Mouse (Mus musculus): ENCODE measurements around the gene Stoml1. TPM values are rescaled to one million over a fixed set of nuclear protein-coding genes. Genes with fewer than 3 reads are reported as not detected.

Gene Stoml1
- polyA plus RNA-seq, 1 experiment from 2014 or later = 31.2 TPM

GRCm38 (mm10) chr9:58297961-58298477, 45.1 kb downstream of the Stoml1 start:
- peaks cover 7% of the 10 kb centered on the region; the same call in 1 of the 2 replicates for H3K4me1 ChIP-seq (replicated peaks; ENCODE audit: control insufficient read depth, insufficient read depth, low read length)
- H3K4me3 ChIP-seq (ENCODE audit: low read depth, low read length) = no peak overlapping the region
- ATAC-seq (ENCODE audit: low FRiP score) (no peak), DNase-seq (ENCODE audit: low spot score) (no peak)
- H3K27ac ChIP-seq (ENCODE audit: low read depth, low read length) = no peak overlapping the region
- H3K27me3 ChIP-seq (ENCODE audit: control insufficient read depth, insufficient read depth, low read length) = no peaks in the 10 kb centered on the region
- no peaks in the 10 kb centered on the region for H3K36me3 ChIP-seq (ENCODE audit: control insufficient read depth, insufficient read depth, low read length)
- no peaks in the 10 kb centered on the region for H3K9me3 ChIP-seq (ENCODE audit: control insufficient read depth, low read length)
- H3K9ac ChIP-seq (ENCODE audit: low read depth, low read length) = no peak overlapping the region
- 84% methylated on average over 3 of the region's 4 CpGs for WGBS
- no peak overlapping the region for H3K4me2 ChIP-seq (replicated peaks; ENCODE audit: low read depth, low read length)

GRCm38 (mm10) chr9:58299356-58299799, 46.4 kb downstream of the Stoml1 start:
- Histone ChIP-seq H3K4me1 (replicated peaks; ENCODE audit: control insufficient read depth, insufficient read depth, low read length) (peaks cover 7% of the 10 kb centered on the region; the same call in 1 of the 2 replicates), H3K36me3 (ENCODE audit: control insufficient read depth, insufficient read depth, low read length) (no peaks in the 10 kb centered on the region), H3K9ac (ENCODE audit: low read depth, low read length) (no peak overlapping the region), H3K4me3 (ENCODE audit: low read depth, low read length) (no peak overlapping the region), H3K27ac (ENCODE audit: low read depth, low read length) (no peak overlapping the region), H3K9me3 (ENCODE audit: control insufficient read depth, low read length) (no peaks in the 10 kb centered on the region), H3K27me3 (ENCODE audit: control insufficient read depth, insufficient read depth, low read length) (no peaks in the 10 kb centered on the region), H3K4me2 (replicated peaks; ENCODE audit: low read depth, low read length) (no peak overlapping the region)
- WGBS = 73% methylated on average over 2 of the region's 2 CpGs
- ATAC-seq (ENCODE audit: low FRiP score) = no peak
- DNase-seq (ENCODE audit: low spot score) = no peak

GRCm38 (mm10) chr9:58303115-58303514, 50.2 kb downstream of the Stoml1 start:
- ATAC-seq (ENCODE audit: low FRiP score) (no peak), DNase-seq (ENCODE audit: low spot score) (no peak)
- Histone ChIP-seq H3K27me3 (ENCODE audit: control insufficient read depth, insufficient read depth, low read length) (no peaks in the 10 kb centered on the region), H3K9ac (ENCODE audit: low read depth, low read length) (no peak overlapping the region), H3K27ac (ENCODE audit: low read depth, low read length) (no peak overlapping the region), H3K4me3 (ENCODE audit: low read depth, low read length) (no peak overlapping the region), H3K36me3 (ENCODE audit: control insufficient read depth, insufficient read depth, low read length) (no peaks in the 10 kb centered on the region), H3K4me1 (replicated peaks; ENCODE audit: control insufficient read depth, insufficient read depth, low read length) (no peaks in the 10 kb centered on the region), H3K9me3 (ENCODE audit: control insufficient read depth, low read length) (no peaks in the 10 kb centered on the region), H3K4me2 (replicated peaks; ENCODE audit: low read depth, low read length) (no peak overlapping the region)
- 55% methylated on average over 5 of the region's 5 CpGs for WGBS

GRCm38 (mm10) chr9:58303599-58304271, 50.8 kb downstream of the Stoml1 start:
- no peaks in the 10 kb centered on the region for H3K36me3 ChIP-seq (ENCODE audit: control insufficient read depth, insufficient read depth, low read length)
- ATAC-seq (ENCODE audit: low FRiP score) (no peak), DNase-seq (ENCODE audit: low spot score) (no peak)
- H3K27me3 ChIP-seq (ENCODE audit: control insufficient read depth, insufficient read depth, low read length) = no peaks in the 10 kb centered on the region
- no peak overlapping the region for H3K4me2 ChIP-seq (replicated peaks; ENCODE audit: low read depth, low read length)
- H3K4me1 ChIP-seq (replicated peaks; ENCODE audit: control insufficient read depth, insufficient read depth, low read length) = no peaks in the 10 kb centered on the region; the same call in 1 of the 2 replicates
- H3K9me3 ChIP-seq (ENCODE audit: control insufficient read depth, low read length) = no peaks in the 10 kb centered on the region
- WGBS = 64% methylated on average over 8 of the region's 8 CpGs
- H3K27ac ChIP-seq (ENCODE audit: low read depth, low read length) = no peak overlapping the region
- no peak overlapping the region for H3K9ac ChIP-seq (ENCODE audit: low read depth, low read length)
- H3K4me3 ChIP-seq (ENCODE audit: low read depth, low read length) = no peak overlapping the region

GRCm38 (mm10) chr9:58305686-58306085, 52.7 kb downstream of the Stoml1 start:
- Histone ChIP-seq H3K4me1 (replicated peaks; ENCODE audit: control insufficient read depth, insufficient read depth, low read length) (no peaks in the 10 kb centered on the region; the same call in 1 of the 2 replicates), H3K36me3 (ENCODE audit: control insufficient read depth, insufficient read depth, low read length) (no peaks in the 10 kb centered on the region)

GRCm38 (mm10) chr9:58308395-58308794, 55.4 kb downstream of the Stoml1 start:
- H3K4me1 ChIP-seq (replicated peaks; ENCODE audit: control insufficient read depth, insufficient read depth, low read length) = peaks cover 13% of the 10 kb centered on the region
- H3K9me3 ChIP-seq (ENCODE audit: control insufficient read depth, low read length) = no peaks in the 10 kb centered on the region
- peaks cover 20% of the 10 kb centered on the region for H3K27me3 ChIP-seq (ENCODE audit: control insufficient read depth, insufficient read depth, low read length)
- H3K4me2 ChIP-seq (replicated peaks; ENCODE audit: low read depth, low read length) = no peak overlapping the region
- no peak for ATAC-seq (ENCODE audit: low FRiP score)
- no peak overlapping the region for H3K4me3 ChIP-seq (ENCODE audit: low read depth, low read length)
- H3K27ac ChIP-seq (ENCODE audit: low read depth, low read length) = no peak overlapping the region
- WGBS = 29% methylated on average over 6 of the region's 6 CpGs
- no peak for DNase-seq (ENCODE audit: low spot score)
- H3K36me3 ChIP-seq (ENCODE audit: control insufficient read depth, insufficient read depth, low read length) = no peaks in the 10 kb centered on the region
- H3K9ac ChIP-seq (ENCODE audit: low read depth, low read length) = no peak overlapping the region

More at GRCm38 (mm10) chr9:58305686-58306085, 52.7 kb downstream of the Stoml1 start:
- 32% methylated on average over 6 of the region's 6 CpGs for WGBS
- no peaks in the 10 kb centered on the region for H3K9me3 ChIP-seq (ENCODE audit: control insufficient read depth, low read length)
- no peak overlapping the region for H3K4me3 ChIP-seq (ENCODE audit: low read depth, low read length)
- 0 out of 2 replicates have a peak, but pooled peaks cover 2% of the 10 kb centered on the region for H3K27me3 ChIP-seq (ENCODE audit: control insufficient read depth, insufficient read depth, low read length)
- no peak overlapping the region for H3K27ac ChIP-seq (ENCODE audit: low read depth, low read length)
- ATAC-seq (ENCODE audit: low FRiP score) = no peak
- H3K4me2 ChIP-seq (replicated peaks; ENCODE audit: low read depth, low read length) = no peak overlapping the region
- no peak for DNase-seq (ENCODE audit: low spot score)
- no peak overlapping the region for H3K9ac ChIP-seq (ENCODE audit: low read depth, low read length)

GRCm38 (mm10) chr9:58310043-58310660, 57.2 kb downstream of the Stoml1 start:
- Histone ChIP-seq H3K4me1 (replicated peaks; ENCODE audit: control insufficient read depth, insufficient read depth, low read length) (peaks cover 14% of the 10 kb centered on the region), H3K4me3 (ENCODE audit: low read depth, low read length) (no peak overlapping the region), H3K9me3 (ENCODE audit: control insufficient read depth, low read length) (no peaks in the 10 kb centered on the region), H3K4me2 (replicated peaks; ENCODE audit: low read depth, low read length) (no peak overlapping the region), H3K9ac (ENCODE audit: low read depth, low read length) (no peak overlapping the region), H3K27ac (ENCODE audit: low read depth, low read length) (no peak overlapping the region), H3K36me3 (ENCODE audit: control insufficient read depth, insufficient read depth, low read length) (no peaks in the 10 kb centered on the region), H3K27me3 (ENCODE audit: control insufficient read depth, insufficient read depth, low read length) (peaks cover 20% of the 10 kb centered on the region)
- no peak for ATAC-seq (ENCODE audit: low FRiP score)
- no peak for DNase-seq (ENCODE audit: low spot score)
- WGBS = 82% methylated on average over 14 of the region's 14 CpGs

GRCm38 (mm10) chr9:58311191-58311910, 58.4 kb downstream of the Stoml1 start:
- Histone ChIP-seq H3K4me3 (ENCODE audit: low read depth, low read length) (peak overlapping the region; percentile 35), H3K4me1 (replicated peaks; ENCODE audit: control insufficient read depth, insufficient read depth, low read length) (peaks cover 14% of the 10 kb centered on the region), H3K36me3 (ENCODE audit: control insufficient read depth, insufficient read depth, low read length) (no peaks in the 10 kb centered on the region), H3K9me3 (ENCODE audit: control insufficient read depth, low read length) (no peaks in the 10 kb centered on the region), H3K27ac (ENCODE audit: low read depth, low read length) (no peak overlapping the region), H3K4me2 (replicated peaks; ENCODE audit: low read depth, low read length) (peak overlapping the region; percentile 63; the same call in 1 of the 2 replicates), H3K9ac (ENCODE audit: low read depth, low read length) (no peak overlapping the region), H3K27me3 (ENCODE audit: control insufficient read depth, insufficient read depth, low read length) (peaks cover 20% of the 10 kb centered on the region)
- WGBS = 53% methylated on average over 33 of the region's 33 CpGs
- no peak for DNase-seq (ENCODE audit: low spot score)
- ATAC-seq (ENCODE audit: low FRiP score) = no peak
